Mouse (Mus musculus): ENCODE measurements around the gene Klhl23.

The Klhl23 gene

GRCm38 (mm10) chr2:69830116-69830515 lies 8.4 kb downstream of the Klhl23 start:
- WGBS = 72% methylated on average over 8 of the region's 8 CpGs

- 72% methylated on average over 7 of the region's 7 CpGs for WGBS
These were observed 15.7 kb downstream of the Klhl23 start for GRCm38 (mm10) chr2:69837244-69837967.

- 52% methylated on average over 3 of the region's 3 CpGs for WGBS
These were observed 16.3 kb downstream of the Klhl23 start for GRCm38 (mm10) chr2:69837996-69838395.

- 26% methylated on average over 6 of the region's 6 CpGs for WGBS
These were observed 18.5 kb downstream of the Klhl23 start for GRCm38 (mm10) chr2:69840261-69840660.

- WGBS = 33% methylated on average over 6 of the region's 6 CpGs
These were observed 27.5 kb downstream of the Klhl23 start for GRCm38 (mm10) chr2:69849215-69849614.

- 66% methylated on average over 2 of the region's 2 CpGs for WGBS
These were observed 29.8 kb downstream of the Klhl23 start for GRCm38 (mm10) chr2:69851427-69852058.

- WGBS = 62% methylated on average over 8 of the region's 8 CpGs
These were observed 34.6 kb downstream of the Klhl23 start for GRCm38 (mm10) chr2:69856392-69856791.

GRCm38 (mm10) chr2:69857882-69858281 lies 36.1 kb downstream of the Klhl23 start:
- 71% methylated on average over 1 of the region's 1 CpGs for WGBS

GRCm38 (mm10) chr2:69860972-69861452 lies 39.3 kb downstream of the Klhl23 start:
- 6% methylated on average over 13 of the region's 13 CpGs for WGBS

GRCm38 (mm10) chr2:69861485-69862091 lies 39.8 kb downstream of the Klhl23 start, which contains the start of gene Ssb:
TSS of gene Ssb (plus strand) at chr2:69861562.
- 1% methylated on average over 66 of the region's 66 CpGs for WGBS

- WGBS = under 1% methylated on average over 13 of the region's 13 CpGs
These were observed 40.4 kb downstream of the Klhl23 start for GRCm38 (mm10) chr2:69862117-69862657.

- WGBS = 76% methylated on average over 2 of the region's 2 CpGs
These were observed 62.2 kb downstream of the Klhl23 start for GRCm38 (mm10) chr2:69883990-69884391.

- 54% methylated on average over 6 of the region's 6 CpGs for WGBS
These were observed 62.8 kb downstream of the Klhl23 start for GRCm38 (mm10) chr2:69884581-69884980.

GRCm38 (mm10) chr2:69885050-69885449 lies 63.3 kb downstream of the Klhl23 start:
- WGBS = 5% methylated on average over 12 of the region's 12 CpGs

GRCm38 (mm10) chr2:69885451-69886305 lies 63.9 kb downstream of the Klhl23 start, which contains the start of gene Mettl5:
TSS of gene Mettl5 (minus strand) at chr2:69885615.
- 1% methylated on average over 45 of the region's 45 CpGs for WGBS
